In the genomic region with DNA sequence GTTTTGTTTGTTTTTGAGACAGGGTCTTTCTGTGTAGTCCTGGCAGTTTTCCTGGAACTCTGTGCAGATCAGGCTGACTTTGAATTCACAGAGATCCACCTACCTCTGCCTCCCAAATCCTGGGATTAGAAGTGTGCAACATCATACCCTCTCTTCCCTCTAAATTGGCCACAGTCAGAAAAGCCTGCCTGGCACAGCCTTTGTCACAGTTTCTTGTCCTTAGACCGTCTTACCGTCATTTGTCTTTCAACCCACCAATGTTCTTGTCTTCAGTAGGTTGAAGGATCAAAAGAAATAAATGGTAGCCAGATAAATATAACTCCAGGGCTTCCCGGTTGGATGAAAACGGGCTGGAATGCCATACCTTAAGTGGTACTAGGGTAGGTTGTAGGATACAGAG, we compare ENCODE assay signal across 34 mouse cellular contexts. TPM values are rescaled to one million over a fixed set of nuclear protein-coding genes. Genes with fewer than 3 reads are reported as not detected.
"Had no signal": no experiment of that assay in that cellular context is flagged by ENCODE, and none has a peak within 500 bp of the region (broad histone marks: within the 10 kb centered on the region; RNA-seq: fewer than 3 reads in every experiment).

No protein-coding gene starts in this region.

- H3K4me3 ChIP-seq: heart, embryonic 12.5 days; heart, embryonic 13.5 days; heart, embryonic 15.5 days; hindbrain, embryonic 10.5 days; hindbrain, embryonic 12.5 days; hindbrain, embryonic 13.5 days; hindbrain, embryonic 15.5 days; intestine, embryonic 15.5 days; kidney, embryonic 15.5 days; layer of hippocampus, adult 2 months; left cerebral cortex, adult 2 months had no signal

- DNase-seq: heart, postnatal 14 days; heart, postnatal 36 days; heart, postnatal 4 days; kidney, adult 11 months; kidney, adult 18-20 months; kidney, adult 2 months; kidney, adult 8-10 months; kidney, adult 9 months; kidney, postnatal 10 days; kidney, postnatal 14 days; kidney, postnatal 25 days; kidney, postnatal 36 days; kidney, postnatal 4 days; layer of hippocampus, adult 9-11 months; layer of hippocampus, postnatal 36 days had no signal

- H3K27ac ChIP-seq: heart, embryonic 13.5 days; heart, embryonic 15.5 days; hindbrain, embryonic 10.5 days; hindbrain, embryonic 12.5 days; hindbrain, embryonic 13.5 days; hindbrain, embryonic 14.5 days; hindbrain, embryonic 15.5 days; hindbrain, postnatal 0 days; intestine, embryonic 15.5 days; kidney, embryonic 15.5 days; kidney, postnatal 0 days; layer of hippocampus, adult 2 months; left cerebral cortex, adult 2 months had no signal

RNA-seq across cellular contexts. Expression of a gene that starts 5.3 kb away (rescaled TPM):
- total RNA-seq: heart, postnatal 14 days; heart, postnatal 25 days; heart, postnatal 36 days; heart, postnatal 4 days; hematopoietic stem cell, adult 5-6 weeks; hindbrain, postnatal 0 days; layer of hippocampus, adult 18-20 months; layer of hippocampus, adult 2 months; layer of hippocampus, postnatal 10 days; layer of hippocampus, postnatal 14 days; layer of hippocampus, postnatal 36 days; left cerebral cortex, adult 2 months had no signal
